Comparison of ENCODE assay signal across 9 mouse cellular contexts in genomic region chr1:164796471-164796870, GRCm38 (mm10). TPM values are rescaled to one million over a fixed set of nuclear protein-coding genes. Genes with fewer than 3 reads are reported as not detected.
A peak's percentile ranks its signal among the peaks of the same experiment; 100 is the strongest.
DNase-seq lines count a peak whose midpoint lies in the region; ATAC-seq and TF ChIP-seq lines count a peak whose summit lies in the region.
"Had no signal": no experiment of that assay in that cellular context is flagged by ENCODE, and none has a peak within 500 bp of the region (broad histone marks: within the 10 kb centered on the region; RNA-seq: fewer than 3 reads in every experiment).

Dpt (plus strand) TSS chr1:164796644.

- H3K9ac ChIP-seq in midbrain, postnatal 0 days (replicated peaks; ENCODE audit: low read length, poor library complexity, severe bottlenecking): no peak within 1 kb of the TSS
- no peak within 1 kb of the TSS for H3K9ac ChIP-seq in liver, embryonic 12.5 days
- H3K9ac ChIP-seq: midbrain, embryonic 15.5 days had no signal

- no peak for TF ChIP-seq POLR2A in spleen, adult 2 months (IDR thresholded peaks at IDR 0.05; ENCODE audit: low read depth, low read length)

- H3K27me3 ChIP-seq in spleen, adult 2 months (ENCODE audit: control insufficient read depth, insufficient read depth, low read length): no peaks in the 10 kb centered on the region
- no peaks in the 10 kb centered on the region for H3K27me3 ChIP-seq in midbrain, postnatal 0 days (ENCODE audit: insufficient read depth, low read length)
- no peaks in the 10 kb centered on the region for H3K27me3 ChIP-seq in liver, embryonic 12.5 days (replicated peaks)
- H3K27me3 ChIP-seq: midbrain, embryonic 15.5 days had no signal

- WGBS in spleen, adult 2 months: 89% methylated on average over 8 of the region's 8 CpGs
- 93% methylated on average over 8 of the region's 8 CpGs for whole genome bisulfite sequencing in midbrain, postnatal 0 days
- 74% methylated on average over 8 of the region's 8 CpGs for WGBS in liver, embryonic 12.5 days (ENCODE audit: insufficient replicate concordance)

- no peak for DNase-seq in spleen, adult 2 months (ENCODE audit: low read depth in 1 of 2, low spot score in 2 of 2)
- no peak for DNase-seq in spleen, postnatal 36 days (ENCODE audit: low spot score in 2 of 2)
- peak; percentile 71 for DNase-seq in gastrocnemius, postnatal 25 days
- peak; percentile 26 to 54 for DNase-seq in lung, adult 18-20 months
- no peak for DNase-seq in cerebellum, postnatal 10 days
- no peak for DNase-seq in midbrain, postnatal 0 days (ENCODE audit: low spot score)
- no peak for DNase-seq in cerebellum, adult 9-11 months

- no peak within 1 kb of the TSS for H3K4me2 ChIP-seq in midbrain, postnatal 0 days (ENCODE audit: low read depth, low read length, poor library complexity, severe bottlenecking)
- no peak within 1 kb of the TSS for H3K4me2 ChIP-seq in liver, embryonic 12.5 days
- H3K4me2 ChIP-seq: midbrain, embryonic 15.5 days had no signal

- no peaks in the 10 kb centered on the region for H3K4me1 ChIP-seq in spleen, adult 2 months (ENCODE audit: control insufficient read depth, insufficient read depth, insufficient read length)
- H3K4me1 ChIP-seq in midbrain, postnatal 0 days (ENCODE audit: insufficient read depth, low read length): no peaks in the 10 kb centered on the region
- H3K4me1 ChIP-seq in liver, embryonic 12.5 days: no peaks in the 10 kb centered on the region
- H3K4me1 ChIP-seq: midbrain, embryonic 15.5 days had no signal

- no peaks in the 10 kb centered on the region for H3K9me3 ChIP-seq in midbrain, postnatal 0 days (ENCODE audit: low read length)
- no peaks in the 10 kb centered on the region for H3K9me3 ChIP-seq in liver, embryonic 12.5 days (replicated peaks)
- H3K9me3 ChIP-seq: midbrain, embryonic 15.5 days had no signal

- H3K27ac ChIP-seq in spleen, adult 2 months (ENCODE audit: insufficient read depth, low read length): no peak within 1 kb of the TSS
- no peak within 1 kb of the TSS for H3K27ac ChIP-seq in midbrain, postnatal 0 days (ENCODE audit: low read depth, low read length)
- no peak within 1 kb of the TSS for H3K27ac ChIP-seq in liver, embryonic 12.5 days
- H3K27ac ChIP-seq: midbrain, embryonic 15.5 days had no signal

- ATAC-seq in midbrain, postnatal 0 days (ENCODE audit: low FRiP score): no peak
- no peak for ATAC-seq in liver, embryonic 12.5 days
- ATAC-seq: midbrain, embryonic 15.5 days had no signal

- no peak within 1 kb of the TSS for H3K4me3 ChIP-seq in spleen, adult 2 months (ENCODE audit: extremely low read depth, insufficient read depth, insufficient read length)
- H3K4me3 ChIP-seq in midbrain, postnatal 0 days (ENCODE audit: low read depth, low read length): no peak within 1 kb of the TSS
- no peak within 1 kb of the TSS for H3K4me3 ChIP-seq in liver, embryonic 12.5 days
- H3K4me3 ChIP-seq: midbrain, embryonic 15.5 days had no signal

- TF ChIP-seq CTCF in spleen, adult 2 months (IDR thresholded peaks at IDR 0.05; ENCODE audit: extremely low read depth, insufficient read depth, insufficient read length, insufficient replicate concordance): no peak
- no peak for TF ChIP-seq CTCF in midbrain, postnatal 0 days (IDR thresholded peaks at IDR 0.05)

- no peaks in the 10 kb centered on the region for H3K36me3 ChIP-seq in spleen, adult 2 months (ENCODE audit: control insufficient read depth, insufficient read depth, low read length)
- no peaks in the 10 kb centered on the region for H3K36me3 ChIP-seq in midbrain, postnatal 0 days (ENCODE audit: insufficient read depth, low read length)
- H3K36me3 ChIP-seq in liver, embryonic 12.5 days: no peaks in the 10 kb centered on the region
- H3K36me3 ChIP-seq: midbrain, embryonic 15.5 days had no signal

RNA-seq across cellular contexts. Expression of gene Dpt, which starts in this region (rescaled TPM):
- polyA plus RNA-seq in spleen, adult 2 months (2012; rRNA removed): 6.0 and 10.5 TPM in 2 replicates
- total RNA-seq in gastrocnemius, postnatal 25 days (2021): 100 to 1,000 TPM in 1 of 2 experiments, 10 to 100 TPM in 1; 51.1 to 109 TPM
- total RNA-seq in midbrain, postnatal 0 days (2014; rRNA removed): 0.52 and 1.2 TPM in 2 replicates
- polyA plus RNA-seq in midbrain, postnatal 0 days (2015; fragmentation: Nextera tagmentation; extraction: Ambion mirVana): 0.52 and 0.72 TPM in 2 replicates
- not detected in 2 replicates for polyA plus RNA-seq in liver, embryonic 12.5 days (2016; fragmentation: Nextera tagmentation; extraction: Ambion mirVana)

Comparison
In these comparisons a context has a peak if more than half of its experiments do, and no peak if none do; other contexts are left out.
1. RNA of gene Dpt (total RNA-seq): 51.1 to 109 TPM in gastrocnemius, postnatal 25 days; 0.52 to 1.2 TPM in midbrain, postnatal 0 days; every median in the first group is over 10 times any median in the second.
2. DNase-seq: peak in gastrocnemius, postnatal 25 days (single experiment) and lung, adult 18-20 months (2 of 2); none in spleen, adult 2 months (0 of 2), spleen, postnatal 36 days (0 of 2), cerebellum, postnatal 10 days (0 of 2), midbrain, postnatal 0 days (single experiment) and cerebellum, adult 9-11 months (single experiment).